Mouse (Mus musculus) heart, adult 2 months (tissue): ENCODE measurements around the gene Cd82. TPM values are rescaled to one million over a fixed set of nuclear protein-coding genes. Genes with fewer than 3 reads are reported as not detected.

ENCODE experiments used
- DNase-seq, 2 experiments: peaks; one replicate each; pipeline ENCODE4 v3.0.0; 2021
- H3K27ac ChIP-seq: fragments of 200-600 bp; 2 replicates; pipeline ENCODE4 v1.8.1; 2022
- H3K27me3 ChIP-seq: fragments of 200-500 bp; 2 replicates; pipeline ENCODE4 v1.6.1; 2012; ENCODE audit warnings: mild to moderate bottlenecking, low read length, inconsistent platforms, mixed read lengths; ENCODE audit not compliant: control insufficient read depth, insufficient read depth
- H3K36me3 ChIP-seq: fragments of 200-500 bp; 2 replicates; pipeline ENCODE4 v1.6.1; 2012; ENCODE audit warnings: low read length, inconsistent platforms; ENCODE audit not compliant: control insufficient read depth, insufficient read depth
- H3K4me1 ChIP-seq: fragments of 200-500 bp; 2 replicates; pipeline ENCODE4 v1.6.1; 2011; ENCODE audit warnings: low read length; ENCODE audit not compliant: control insufficient read depth, insufficient read depth
- H3K4me3 ChIP-seq: fragments of 200-600 bp; 2 replicates; pipeline ENCODE4 v1.8.1; 2022
- H3K79me2 ChIP-seq: fragments of 200-500 bp; replicated peaks from 2 replicates; pipeline ENCODE4 v1.6.1; 2012; ENCODE audit warnings: mild to moderate bottlenecking, inconsistent platforms, low read length, moderate library complexity, mixed read lengths; ENCODE audit not compliant: control insufficient read depth, insufficient read depth
- H3K9ac ChIP-seq: fragments of 200-500 bp; 2 replicates; pipeline ENCODE4 v1.6.1; 2012; ENCODE audit warnings: low read depth, mild to moderate bottlenecking, control low read depth, inconsistent platforms, low read length, mixed read lengths
- CTCF ChIP-seq: fragments of 200-600 bp; IDR thresholded peaks from 2 replicates; pipeline ENCODE4 v1.8.1; 2022; ENCODE audit warnings: antibody characterized with exemption, mild to moderate bottlenecking, moderate library complexity
- EP300 ChIP-seq: fragments of 200-500 bp; IDR thresholded peaks from 2 replicates; pipeline ENCODE4 v1.6.1; 2011; ENCODE audit warnings: low read depth, low read length, control low read depth; ENCODE audit not compliant: insufficient read depth
- POLR2A ChIP-seq: fragments of 200-500 bp; IDR thresholded peaks from 2 replicates; pipeline ENCODE4 v1.6.1; 2011; ENCODE audit warnings: mild to moderate bottlenecking, low read depth, low read length, control low read depth; ENCODE audit not compliant: insufficient read depth
- WGBS: fragments of 180-500 bp; shearing (Covaris S2); methylation state at CpG from one replicate; pipeline ENCODE4 v1.1.7; 2018; 5-methylcytosine and 5-hydroxymethylcytosine counted together
- intact Hi-C: fragments of 180-260 bp; cut with DNase I; formaldehyde crosslinking; loops from one replicate; pipeline ENCODE4 v1.15.1; 2025
- polyA plus RNA-seq: library from polyadenylated mRNA; depleted of rRNA; stranded (reverse); fragments of >200 nt; gene quantifications from 2 replicates; pipeline ENCODE4 v1.2.3, GENCODE M21; 2012
- total RNA-seq, 2 experiments: library from RNA; stranded (reverse); gene quantifications; 2 replicates each; pipeline ENCODE4 v1.2.3; 2021

Gene Cd82
- total and polyA plus RNA-seq, 3 experiments = 15.2 to 31.6 (median 18.7) TPM

DNA sequence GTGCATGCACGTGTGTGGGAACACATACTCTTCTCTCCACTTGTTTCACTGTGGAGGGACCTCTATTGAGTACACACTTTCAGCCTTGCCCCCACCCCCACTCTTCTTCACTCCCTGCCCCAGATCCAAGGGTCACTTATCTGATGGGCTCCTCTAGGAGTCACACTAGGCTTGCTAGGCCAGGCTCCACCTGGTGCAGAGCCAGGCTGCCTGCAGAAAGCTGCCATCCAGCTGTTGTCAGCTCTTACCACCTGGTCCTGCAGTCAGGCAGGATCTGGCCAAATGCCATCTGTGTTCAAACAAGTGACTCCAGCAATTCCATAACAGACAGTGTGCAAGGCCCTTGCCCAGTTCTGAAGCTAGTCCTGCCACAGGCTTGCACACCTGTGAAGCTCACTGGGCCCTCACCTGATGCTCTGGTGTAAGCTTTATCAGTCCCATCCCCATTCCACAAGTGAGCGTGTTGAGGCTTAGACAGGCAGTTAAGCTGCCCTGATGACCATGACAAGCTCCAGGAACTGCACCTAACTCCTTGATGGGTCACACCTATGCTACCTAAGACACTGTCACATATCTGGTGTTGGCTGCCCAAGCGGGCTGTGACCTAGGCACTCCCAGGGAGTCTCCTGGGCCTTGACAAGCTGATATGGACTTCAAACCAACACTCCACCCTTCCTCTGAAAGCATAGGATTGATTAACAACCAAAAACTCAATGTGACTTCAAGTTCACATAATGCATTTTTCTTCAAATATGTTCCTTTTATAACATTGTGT lies 7.9 kb downstream of the Cd82 start:
- Histone ChIP-seq H3K4me3 (no peak overlapping the region), H3K79me2 (0 out of 2 replicates have a peak, but pooled peaks cover 1% of the 10 kb centered on the region), H3K27me3 (no peaks in the 10 kb centered on the region), H3K4me1 (peaks cover 23% of the 10 kb centered on the region), H3K9ac (no peak overlapping the region), H3K36me3 (no peaks in the 10 kb centered on the region), H3K27ac (no peak overlapping the region)
- whole genome bisulfite sequencing = 67% methylated on average over 3 of the region's 3 CpGs
- intact Hi-C loops = no loop called here
- TF ChIP-seq POLR2A (no peak), CTCF (no peak), EP300 (peak; percentile 41; the same call in 1 of the 2 replicates)
- DNase-seq = peak; percentile 53 to 63

DNA sequence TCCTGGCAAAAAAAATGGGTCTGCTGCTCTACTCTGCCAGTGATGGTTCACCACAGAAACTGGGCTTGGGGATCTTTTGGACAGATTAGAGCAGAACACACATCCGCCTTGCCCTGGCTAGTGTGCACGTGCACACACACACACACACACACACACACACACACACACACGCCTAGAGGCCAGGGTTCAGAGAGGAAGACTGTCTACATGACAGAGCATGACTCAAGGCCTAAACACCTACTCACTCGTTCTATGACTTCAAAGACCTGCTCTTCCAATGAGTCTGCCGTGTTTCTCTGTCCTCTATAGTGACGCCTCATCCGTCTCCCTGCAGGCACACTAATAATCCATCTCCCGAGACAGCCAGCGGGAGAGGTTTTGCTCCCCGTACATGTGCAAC lies 8.6 kb downstream of the Cd82 start:
- H3K79me2 ChIP-seq = 0 out of 2 replicates have a peak, but pooled peaks cover 1% of the 10 kb centered on the region
- 63% methylated on average over 10 of the region's 10 CpGs for WGBS
- peaks cover 20% of the 10 kb centered on the region for H3K4me1 ChIP-seq
- intact Hi-C loops = no loop called here
- H3K9ac ChIP-seq = no peak overlapping the region
- no peaks in the 10 kb centered on the region for H3K27me3 ChIP-seq
- no peak overlapping the region for H3K4me3 ChIP-seq
- no peaks in the 10 kb centered on the region for H3K36me3 ChIP-seq
- no peak for DNase-seq
- H3K27ac ChIP-seq = no peak overlapping the region
- TF ChIP-seq EP300 (no peak), POLR2A (no peak), CTCF (no peak)

DNA sequence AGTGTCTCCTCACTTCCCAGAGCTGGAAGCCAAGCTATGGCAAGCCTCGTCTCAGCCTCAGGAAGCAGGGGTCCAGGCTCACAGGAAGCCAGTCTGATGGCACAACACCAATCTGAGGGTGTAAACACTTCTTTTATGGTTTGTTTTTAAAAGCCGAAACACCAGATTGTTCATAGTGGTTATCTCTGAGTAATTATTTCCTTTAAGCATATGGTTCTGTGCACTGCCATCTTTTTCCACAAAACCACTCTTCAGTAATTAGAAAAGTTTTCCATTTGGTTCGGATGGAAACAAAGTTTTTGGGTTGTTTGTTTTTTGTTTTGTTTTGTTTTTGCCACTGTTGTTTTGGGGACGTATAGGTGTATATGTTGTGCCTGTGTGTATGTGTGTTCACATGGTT lies 9.9 kb downstream of the Cd82 start:
- intact Hi-C loops = no loop called here
- Histone ChIP-seq H3K4me3 (no peak overlapping the region), H3K79me2 (0 out of 2 replicates have a peak, but pooled peaks cover 1% of the 10 kb centered on the region), H3K4me1 (peaks cover 14% of the 10 kb centered on the region), H3K27ac (no peak overlapping the region), H3K36me3 (no peaks in the 10 kb centered on the region), H3K9ac (no peak overlapping the region), H3K27me3 (no peaks in the 10 kb centered on the region)
- no peak for DNase-seq
- 74% methylated on average over 4 of the region's 4 CpGs for WGBS
- TF ChIP-seq CTCF = no peak
- TF ChIP-seq POLR2A = no peak

DNA sequence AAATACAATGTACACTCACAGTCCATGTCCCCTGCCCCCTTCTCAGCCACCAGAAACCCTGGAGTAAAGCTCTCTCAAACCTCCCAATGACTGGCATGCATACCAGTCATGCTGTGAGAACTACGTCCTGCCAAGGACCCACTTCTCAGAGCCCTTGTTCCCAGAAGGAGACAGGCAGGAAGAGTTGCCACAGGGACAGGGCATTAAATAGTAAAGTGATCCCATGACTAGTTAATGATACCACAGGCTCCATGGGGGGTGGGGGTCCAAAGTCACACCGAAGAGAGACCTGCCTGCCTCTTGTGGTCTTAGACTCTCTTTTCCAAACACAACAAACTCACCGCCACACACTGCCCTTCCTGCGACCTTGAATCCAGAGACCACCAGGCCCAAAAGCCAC lies 10.4 kb downstream of the Cd82 start:
- no peak for DNase-seq
- TF ChIP-seq EP300 (no peak), POLR2A (no peak), CTCF (no peak)
- intact Hi-C loops = no loop called here
- H3K79me2 ChIP-seq = 0 out of 2 replicates have a peak, but pooled peaks cover 1% of the 10 kb centered on the region
- no peak overlapping the region for H3K27ac ChIP-seq
- peaks cover 12% of the 10 kb centered on the region for H3K4me1 ChIP-seq
- H3K9ac ChIP-seq = no peak overlapping the region
- no peaks in the 10 kb centered on the region for H3K27me3 ChIP-seq
- H3K4me3 ChIP-seq = no peak overlapping the region
- H3K36me3 ChIP-seq = no peaks in the 10 kb centered on the region
- 70% methylated on average over 4 of the region's 4 CpGs for WGBS

- intact Hi-C loops = no loop called here
- H3K79me2 ChIP-seq = 0 out of 2 replicates have a peak, but pooled peaks cover 1% of the 10 kb centered on the region
- no peak overlapping the region for H3K9ac ChIP-seq
- no peak for TF ChIP-seq POLR2A
- no peak for TF ChIP-seq EP300
- TF ChIP-seq CTCF = no peak
- H3K4me1 ChIP-seq = peaks cover 9% of the 10 kb centered on the region
- DNase-seq = no peak
- no peak overlapping the region for H3K4me3 ChIP-seq
- H3K36me3 ChIP-seq = no peaks in the 10 kb centered on the region
- H3K27me3 ChIP-seq = no peaks in the 10 kb centered on the region
- H3K27ac ChIP-seq = no peak overlapping the region
- WGBS = 88% methylated on average over 6 of the region's 6 CpGs
Measured at GRCm38 (mm10) chr2:93452057-93452456, 10.9 kb downstream of the Cd82 start.

DNA sequence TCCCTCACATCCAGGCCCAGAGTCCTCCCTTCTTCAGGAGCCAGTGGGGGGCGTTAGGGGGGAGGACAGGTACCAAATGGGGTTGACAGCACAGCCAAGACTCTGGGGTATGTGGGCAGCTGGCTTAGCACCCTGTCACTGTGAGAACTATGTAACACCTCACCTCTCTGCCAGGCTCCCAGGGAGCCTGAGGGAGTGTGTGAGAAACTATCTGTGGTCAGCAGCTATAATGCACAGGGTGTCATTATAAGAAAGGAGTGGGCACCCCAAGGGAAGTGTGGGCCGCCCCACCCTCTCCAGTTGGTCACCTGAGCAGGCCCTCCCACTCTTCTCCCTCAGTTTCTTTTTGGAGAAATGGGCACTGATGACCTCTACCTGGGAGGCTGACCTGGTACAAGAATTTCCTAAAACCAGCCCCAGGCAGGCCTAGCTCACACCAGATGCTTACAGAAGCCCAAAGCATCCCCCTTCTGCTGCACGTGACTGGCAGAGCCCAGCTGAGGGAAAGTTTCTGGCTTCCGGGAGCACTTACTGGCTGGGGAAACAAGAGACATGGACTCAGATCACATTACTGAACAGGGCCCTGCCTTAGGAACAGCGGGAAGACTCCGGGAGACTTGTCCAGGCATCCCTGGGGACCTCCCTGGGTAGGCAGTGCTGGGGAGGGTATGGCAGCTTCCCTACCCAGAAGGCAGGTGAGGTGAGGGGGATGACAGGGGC lies 11.6 kb downstream of the Cd82 start:
- Histone ChIP-seq H3K4me3 (no peak overlapping the region), H3K9ac (no peak overlapping the region), H3K27me3 (no peaks in the 10 kb centered on the region), H3K36me3 (no peaks in the 10 kb centered on the region), H3K27ac (no peak overlapping the region), H3K4me1 (peaks cover 9% of the 10 kb centered on the region), H3K79me2 (0 out of 2 replicates have a peak, but pooled peaks cover 1% of the 10 kb centered on the region)
- 80% methylated on average over 6 of the region's 6 CpGs for WGBS
- DNase-seq = no peak
- no peak for TF ChIP-seq EP300
- no peak for TF ChIP-seq CTCF
- TF ChIP-seq POLR2A = no peak
- intact Hi-C loops = no loop called here
